Mouse (Mus musculus) liver, embryonic 16.5 days (tissue): ENCODE measurements around the gene Tmc5. TPM values are rescaled to one million over a fixed set of nuclear protein-coding genes. Genes with fewer than 3 reads are reported as not detected.
A peak's percentile ranks its signal among the peaks of the same experiment; 100 is the strongest.

Source experiments
- ATAC-seq: fragments of 200-750 bp; cut with Nextera tagmentation; 2 replicates; pipeline ENCODE4 v1.8.0; 2017; ENCODE audit warnings: low read depth, mild to moderate bottlenecking, moderate number of reproducible peaks, moderate library complexity
- H3K27ac ChIP-seq: fragments of 300-500 bp; sonication (generic); 2 replicates; pipeline ENCODE4 v1.5.1; 2014; ENCODE audit warnings: mild to moderate bottlenecking, low read length
- H3K27me3 ChIP-seq: fragments of 300-500 bp; sonication (generic); 2 replicates; pipeline ENCODE4 v1.6.1; 2014; ENCODE audit warnings: low read depth, low read length, mixed read lengths; ENCODE audit not compliant: control insufficient read depth, insufficient read depth
- H3K36me3 ChIP-seq: fragments of 300-500 bp; sonication (generic); 2 replicates; pipeline ENCODE4 v1.6.1; 2014; ENCODE audit warnings: mild to moderate bottlenecking; ENCODE audit not compliant: control insufficient read depth, insufficient read depth
- H3K4me1 ChIP-seq: fragments of 300-500 bp; sonication (generic); 2 replicates; pipeline ENCODE4 v1.6.1; 2014; ENCODE audit warnings: low read depth, low read length, mixed read lengths; ENCODE audit not compliant: control insufficient read depth
- H3K4me2 ChIP-seq: fragments of 300-500 bp; sonication (generic); 2 replicates; pipeline ENCODE4 v1.6.1; 2014; ENCODE audit warnings: low read depth, low read length, mixed read lengths
- H3K4me3 ChIP-seq: fragments of 300-500 bp; sonication (generic); 2 replicates; pipeline ENCODE4 v1.5.1; 2014; ENCODE audit warnings: low read depth, mild to moderate bottlenecking, low read length
- H3K9ac ChIP-seq: fragments of 300-500 bp; sonication (generic); 2 replicates; pipeline ENCODE4 v1.6.1; 2014; ENCODE audit warnings: low read depth, low read length
- H3K9me3 ChIP-seq: fragments of 300-500 bp; sonication (generic); replicated peaks from 2 replicates; pipeline ENCODE4 v1.6.1; 2016; ENCODE audit warnings: low read length; ENCODE audit not compliant: control insufficient read depth
- WGBS: fragments of 180-500 bp; shearing (Covaris S2); extraction: QIAGEN DNeasy Blood & Tissue Kit; methylation state at CpG from one replicate; pipeline ENCODE4 v1.1.7; 2014; ENCODE audit not compliant: insufficient replicate concordance; 5-methylcytosine and 5-hydroxymethylcytosine counted together
- polyA plus RNA-seq: library from polyadenylated mRNA; unstranded; fragments of >200 nt; fragmentation: Nextera tagmentation; extraction: Ambion mirVana; gene quantifications from 2 replicates; pipeline ENCODE4 v1.2.1, GENCODE M21; 2015

Gene Tmc5
- polyA plus RNA-seq, result 0.05 and 0.28 TPM in 2 replicates

DNA sequence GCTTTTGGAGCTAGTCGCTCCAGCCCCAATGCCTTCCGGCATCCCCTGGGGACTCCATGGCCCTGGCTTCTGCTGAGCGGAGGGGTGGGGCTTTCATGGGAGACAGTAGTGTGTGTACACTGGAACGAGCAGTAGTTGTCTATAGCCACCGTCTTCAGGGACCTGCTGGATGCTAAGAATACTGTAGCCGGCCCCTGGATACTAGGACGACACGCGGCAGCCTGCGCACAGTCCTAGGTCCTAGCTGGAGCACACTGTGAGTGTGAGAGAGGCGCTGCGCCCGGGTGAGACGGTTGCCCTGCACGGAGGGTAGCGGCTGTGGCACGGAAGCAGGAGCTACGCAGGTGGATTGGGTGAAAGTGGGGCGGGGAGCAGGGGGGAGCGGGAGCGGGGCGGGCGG is at the start of gene Tmc5:
TSS of gene Tmc5 (plus strand) at position 97 of the 400 bp plus-strand sequence.
- Histone ChIP-seq H3K36me3 (no peaks in the 10 kb centered on the region), H3K4me3 (0 out of 2 replicates have a peak within 1 kb of the TSS, but pooled peaks have one; percentile 8), H3K9ac (no peak within 1 kb of the TSS), H3K27me3 (peaks cover 27% of the 10 kb centered on the region), H3K9me3 (no peaks in the 10 kb centered on the region), H3K27ac (no peak within 1 kb of the TSS), H3K4me1 (no peaks in the 10 kb centered on the region; the same call in 1 of the 2 replicates), H3K4me2 (peak within 1 kb of the TSS; percentile 35)
- WGBS, result 7% methylated on average over 23 of the region's 23 CpGs
- ATAC-seq, result no peak

DNA sequence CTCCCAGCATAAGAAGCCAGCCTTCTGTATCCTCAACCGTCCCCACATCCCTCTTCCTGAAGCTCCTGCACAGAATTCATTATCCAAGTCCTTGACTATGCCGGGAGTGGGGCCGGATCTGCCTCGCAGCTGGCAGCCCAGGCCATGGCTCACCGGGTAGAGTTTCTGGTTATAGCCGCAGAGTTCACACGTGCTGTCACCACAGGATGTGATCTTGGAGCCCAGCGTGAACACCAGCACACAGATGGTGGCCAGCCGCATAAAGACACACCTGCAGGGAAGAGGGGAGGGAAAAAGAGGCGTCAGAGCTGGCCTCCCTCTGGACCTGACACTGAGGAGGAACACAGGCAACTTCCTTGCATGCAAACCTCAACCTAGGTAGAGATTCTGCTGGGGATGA is 49.6 kb upstream of the Tmc5 start:
- Histone ChIP-seq H3K4me3 (no peak overlapping the region), H3K4me2 (no peak overlapping the region), H3K36me3 (no peaks in the 10 kb centered on the region), H3K27ac (no peak overlapping the region), H3K9me3 (no peaks in the 10 kb centered on the region), H3K9ac (no peak overlapping the region), H3K27me3 (no peaks in the 10 kb centered on the region), H3K4me1 (no peaks in the 10 kb centered on the region)
- 68% methylated on average over 10 of the region's 10 CpGs for WGBS
- no peak for ATAC-seq

DNA sequence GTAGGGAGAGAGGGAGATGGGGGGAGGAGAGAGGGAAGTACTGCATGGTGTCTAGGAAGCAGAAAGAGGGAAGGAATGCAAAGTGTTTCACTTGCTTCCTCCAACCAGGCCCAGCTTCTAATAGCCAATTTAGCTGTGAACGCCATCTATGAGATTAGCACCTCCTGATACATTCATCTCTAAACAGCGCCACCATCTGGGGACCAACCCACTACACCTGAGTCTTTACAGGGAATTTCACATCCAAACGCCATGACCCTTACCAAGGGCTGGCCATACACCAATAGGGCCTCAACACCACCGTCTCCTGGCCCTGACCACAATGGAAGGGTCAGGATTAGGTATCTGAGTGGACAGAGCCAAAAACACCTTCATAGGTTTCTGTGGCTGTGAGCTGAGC is 43.2 kb upstream of the Tmc5 start:
- 61% methylated on average over 4 of the region's 4 CpGs for WGBS
- no peak overlapping the region for H3K9ac ChIP-seq
- no peak overlapping the region for H3K4me3 ChIP-seq
- no peak overlapping the region for H3K4me2 ChIP-seq
- no peaks in the 10 kb centered on the region for H3K9me3 ChIP-seq
- no peaks in the 10 kb centered on the region for H3K27me3 ChIP-seq
- no peaks in the 10 kb centered on the region for H3K4me1 ChIP-seq
- H3K27ac ChIP-seq, result no peak overlapping the region
- no peaks in the 10 kb centered on the region for H3K36me3 ChIP-seq
- ATAC-seq, result no peak

DNA sequence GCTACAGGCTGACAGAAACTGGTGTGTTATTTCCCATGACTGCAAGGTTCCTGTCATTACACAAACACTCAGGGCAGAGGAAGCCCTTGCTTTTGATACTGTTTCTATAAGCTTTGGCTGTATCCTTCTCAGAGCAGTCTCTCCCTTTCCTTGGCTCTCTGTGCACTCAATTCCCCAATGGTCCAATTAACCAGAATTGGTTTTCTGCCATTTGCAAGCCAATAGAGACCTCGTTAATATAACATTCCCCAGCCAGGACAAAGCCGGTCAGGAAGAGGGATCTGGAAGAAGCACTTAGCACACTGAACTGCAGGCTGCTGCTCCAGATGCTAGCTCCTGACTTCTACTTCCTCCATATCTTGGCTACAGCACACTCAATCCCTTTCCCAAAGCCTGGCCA is 42.8 kb upstream of the Tmc5 start:
- H3K4me3 ChIP-seq, result no peak overlapping the region
- no peak overlapping the region for H3K27ac ChIP-seq
- no peaks in the 10 kb centered on the region for H3K27me3 ChIP-seq
- H3K36me3 ChIP-seq, result no peaks in the 10 kb centered on the region
- 68% methylated on average over 2 of the region's 2 CpGs for WGBS
- no peaks in the 10 kb centered on the region for H3K9me3 ChIP-seq
- H3K4me1 ChIP-seq, result no peaks in the 10 kb centered on the region
- H3K9ac ChIP-seq, result no peak overlapping the region
- ATAC-seq, result no peak
- no peak overlapping the region for H3K4me2 ChIP-seq

DNA sequence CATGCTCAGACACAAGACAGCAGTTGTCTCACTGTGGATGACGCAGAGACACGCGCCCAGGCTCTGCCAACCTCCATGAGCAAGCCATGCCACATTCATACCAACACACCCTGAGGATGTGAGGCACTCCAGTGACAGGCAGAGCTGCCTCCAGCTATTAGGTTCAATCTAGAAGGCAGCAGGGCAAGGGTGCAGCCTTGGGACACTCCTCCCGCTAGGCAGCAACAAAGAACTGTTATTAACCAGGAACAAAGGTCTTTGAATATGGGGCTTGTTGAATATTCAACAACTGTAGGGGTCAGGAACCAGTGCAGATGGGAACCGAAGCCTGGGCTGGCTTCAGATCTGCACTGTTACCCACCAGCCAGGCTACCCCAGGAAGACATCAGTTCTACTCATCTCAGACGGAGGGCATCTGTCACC is 28.0 kb upstream of the Tmc5 start:
- H3K4me3 ChIP-seq, result no peak overlapping the region
- H3K9ac ChIP-seq, result no peak overlapping the region
- ATAC-seq, result no peak
- no peak overlapping the region for H3K27ac ChIP-seq
- H3K4me2 ChIP-seq, result no peak overlapping the region
- H3K27me3 ChIP-seq, result no peaks in the 10 kb centered on the region
- H3K9me3 ChIP-seq, result no peaks in the 10 kb centered on the region
- WGBS, result 64% methylated on average over 6 of the region's 6 CpGs
- H3K4me1 ChIP-seq, result no peaks in the 10 kb centered on the region
- H3K36me3 ChIP-seq, result no peaks in the 10 kb centered on the region

DNA sequence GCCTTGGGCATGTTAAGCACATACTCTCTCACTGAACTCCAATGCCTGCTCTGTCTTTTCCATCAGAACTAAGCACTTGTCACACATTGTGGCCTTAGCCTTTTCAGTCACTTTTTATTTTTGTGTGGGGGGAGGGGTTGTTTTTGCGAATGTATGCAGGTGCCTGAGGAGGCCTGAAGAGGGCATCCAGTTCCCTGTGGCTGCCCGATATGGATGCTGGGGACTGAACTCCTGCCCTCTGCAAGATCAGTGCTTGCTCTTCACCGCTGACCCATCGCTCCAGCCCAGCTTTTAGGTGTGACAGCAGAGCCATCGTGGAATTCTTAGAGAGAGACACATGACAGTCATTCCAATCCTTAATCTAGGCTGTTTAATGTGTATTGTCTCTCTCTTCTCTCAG is 25.7 kb upstream of the Tmc5 start:
- Histone ChIP-seq H3K4me3 (no peak overlapping the region), H3K4me2 (no peak overlapping the region), H3K27ac (no peak overlapping the region), H3K27me3 (no peaks in the 10 kb centered on the region), H3K36me3 (no peaks in the 10 kb centered on the region), H3K9ac (no peak overlapping the region), H3K4me1 (no peaks in the 10 kb centered on the region), H3K9me3 (no peaks in the 10 kb centered on the region)
- 42% methylated on average over 5 of the region's 5 CpGs for WGBS
- no peak for ATAC-seq

DNA sequence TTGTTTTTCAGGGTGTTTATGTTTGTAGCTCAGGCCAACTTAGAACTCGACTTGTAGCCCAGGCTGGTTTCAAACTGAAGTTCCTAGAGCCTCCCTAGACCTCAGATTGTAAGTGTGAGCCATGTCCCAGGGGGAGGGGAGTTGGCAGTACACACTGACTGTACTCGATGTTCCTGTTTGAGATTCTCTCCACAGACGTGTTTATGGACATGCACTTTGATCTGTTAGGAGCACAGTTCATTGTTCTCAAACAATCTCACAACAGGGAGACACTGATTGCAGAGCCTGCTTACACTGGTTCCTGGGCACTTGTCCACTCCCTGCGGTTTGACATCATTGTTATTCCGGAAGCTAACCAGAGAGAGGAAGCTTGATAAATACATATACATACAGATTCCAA is 25.1 kb upstream of the Tmc5 start:
- H3K27ac ChIP-seq, result no peak overlapping the region
- no peaks in the 10 kb centered on the region for H3K36me3 ChIP-seq
- H3K4me2 ChIP-seq, result no peak overlapping the region
- H3K9me3 ChIP-seq, result no peaks in the 10 kb centered on the region
- no peaks in the 10 kb centered on the region for H3K27me3 ChIP-seq
- ATAC-seq, result peak; percentile 66
- no peaks in the 10 kb centered on the region for H3K4me1 ChIP-seq
- 44% methylated on average over 5 of the region's 5 CpGs for WGBS
- H3K9ac ChIP-seq, result no peak overlapping the region
- H3K4me3 ChIP-seq, result no peak overlapping the region

DNA sequence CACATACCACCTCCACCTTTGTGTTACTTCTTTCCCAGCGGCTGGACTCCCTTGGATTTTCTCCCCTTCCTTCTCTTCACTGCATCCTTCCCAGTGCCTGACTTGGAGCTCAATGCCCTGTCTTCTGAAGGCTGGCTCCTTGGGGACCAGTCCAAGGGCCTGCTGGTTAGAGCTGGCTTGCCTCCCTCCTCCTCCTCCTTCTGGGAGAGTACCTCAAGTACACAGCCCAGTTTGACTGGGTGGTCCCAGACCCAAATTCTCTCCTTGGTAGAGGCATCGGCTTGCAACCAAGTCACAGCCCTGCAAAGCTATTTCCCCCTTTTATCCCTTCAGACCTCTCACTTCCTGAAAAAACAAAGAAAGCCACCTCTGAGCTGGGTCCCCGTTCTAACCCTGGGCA is 18.8 kb upstream of the Tmc5 start:
- no peaks in the 10 kb centered on the region for H3K4me1 ChIP-seq
- ATAC-seq, result no peak
- no peaks in the 10 kb centered on the region for H3K9me3 ChIP-seq
- H3K36me3 ChIP-seq, result no peaks in the 10 kb centered on the region
- H3K4me3 ChIP-seq, result no peak overlapping the region
- WGBS, result 39% methylated on average over 3 of the region's 3 CpGs
- no peak overlapping the region for H3K4me2 ChIP-seq
- H3K27ac ChIP-seq, result no peak overlapping the region
- no peak overlapping the region for H3K9ac ChIP-seq
- H3K27me3 ChIP-seq, result no peaks in the 10 kb centered on the region

DNA sequence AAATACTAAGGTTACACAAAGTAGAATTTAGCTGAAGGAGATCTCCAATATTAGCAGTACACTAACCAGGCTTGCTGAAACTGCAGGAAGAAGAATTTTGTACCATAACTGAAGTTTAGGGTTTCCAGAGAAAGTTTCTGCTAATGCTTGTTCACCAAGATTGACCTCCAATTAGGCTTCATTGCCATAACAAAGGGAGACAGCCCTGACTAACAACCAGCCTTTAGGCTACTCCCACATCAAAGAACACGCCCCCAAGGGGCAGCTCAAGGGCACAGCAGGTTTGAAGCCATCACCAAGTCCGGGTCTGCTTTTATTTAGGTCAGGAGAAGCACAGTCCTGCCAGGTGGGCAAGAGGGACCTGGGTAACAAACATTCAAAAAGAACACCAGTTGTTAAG is 17.2 kb upstream of the Tmc5 start:
- Histone ChIP-seq H3K4me2 (no peak overlapping the region), H3K9ac (no peak overlapping the region), H3K9me3 (no peaks in the 10 kb centered on the region), H3K4me3 (no peak overlapping the region), H3K27me3 (peaks cover 7% of the 10 kb centered on the region), H3K4me1 (no peaks in the 10 kb centered on the region), H3K27ac (no peak overlapping the region), H3K36me3 (no peaks in the 10 kb centered on the region)
- ATAC-seq, result no peak
- WGBS, result 55% methylated on average over 2 of the region's 2 CpGs
